Mouse (Mus musculus) CD4-positive, CD25-positive, alpha-beta regulatory T cell, adult 2 months (primary cell): ENCODE results near the gene Tmem141.

Experiments
- DNase-seq: peaks from one replicate; pipeline ENCODE4 v3.0.0-alpha.2; 2012; ENCODE audit warnings: low read depth, low spot score

The Tmem141 gene

GRCm38 (mm10) chr2:25621229-25622200 is at the start of gene Tmem141:
Gene Tmem141, minus strand, starts transcription at chr2:25622005.
- peak; percentile 73 for DNase-seq

- peak; percentile 69 for DNase-seq
Observed at GRCm38 (mm10) chr2:25666516-25666915, 44.7 kb upstream of the Tmem141 start.

- no peak for DNase-seq
Observed at GRCm38 (mm10) chr2:25664125-25664524, 42.3 kb upstream of the Tmem141 start.

DNA sequence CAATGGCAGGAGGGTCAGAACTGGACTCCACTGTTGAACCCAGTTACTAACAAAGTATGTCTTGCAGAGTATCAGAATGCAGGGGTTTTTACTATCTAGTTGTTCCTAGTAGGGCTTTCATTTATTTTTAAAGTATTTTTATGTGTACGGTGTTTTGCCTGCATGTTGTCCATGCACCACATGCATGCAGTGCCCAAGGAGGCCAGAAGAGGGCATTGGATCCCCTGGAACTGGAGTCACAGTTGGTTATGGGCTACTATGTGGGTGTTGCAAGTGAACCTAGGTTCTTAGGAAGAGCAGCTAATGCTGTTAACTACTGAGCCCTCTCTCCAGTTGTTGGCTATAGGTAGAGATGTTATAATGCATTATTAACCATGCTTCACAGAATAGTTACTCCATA is 41.7 kb upstream of the Tmem141 start:
- DNase-seq = peak; percentile 84

- no peak for DNase-seq
Observed at GRCm38 (mm10) chr2:25661245-25661970, 39.6 kb upstream of the Tmem141 start.

- DNase-seq = no peak
Observed at GRCm38 (mm10) chr2:25660279-25660678, 38.5 kb upstream of the Tmem141 start.

GRCm38 (mm10) chr2:25657652-25658051 is 35.8 kb upstream of the Tmem141 start, which contains the start of gene Lcn5:
Gene Lcn5, plus strand, starts transcription at chr2:25657952.
- DNase-seq = no peak

DNA sequence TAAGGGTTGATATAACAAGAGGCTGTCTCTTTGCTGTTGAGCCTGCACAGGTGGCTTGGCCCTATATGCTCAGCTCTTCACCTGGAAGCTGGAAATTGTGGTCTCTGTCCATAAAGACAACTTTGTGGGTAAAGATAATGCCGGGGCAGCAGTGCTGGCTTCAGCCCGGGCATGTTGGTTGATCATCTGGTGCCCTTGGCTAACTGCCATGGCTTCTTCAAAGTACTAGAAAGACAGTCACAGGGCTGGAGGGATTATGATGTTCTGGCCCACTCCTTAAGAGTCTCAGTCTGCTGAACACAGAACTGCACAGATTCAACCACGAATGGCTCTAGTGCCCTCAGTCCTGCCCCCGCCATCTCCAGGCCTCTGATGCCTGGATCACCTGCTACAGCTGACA is 35.4 kb upstream of the Tmem141 start:
- no peak for DNase-seq

DNA sequence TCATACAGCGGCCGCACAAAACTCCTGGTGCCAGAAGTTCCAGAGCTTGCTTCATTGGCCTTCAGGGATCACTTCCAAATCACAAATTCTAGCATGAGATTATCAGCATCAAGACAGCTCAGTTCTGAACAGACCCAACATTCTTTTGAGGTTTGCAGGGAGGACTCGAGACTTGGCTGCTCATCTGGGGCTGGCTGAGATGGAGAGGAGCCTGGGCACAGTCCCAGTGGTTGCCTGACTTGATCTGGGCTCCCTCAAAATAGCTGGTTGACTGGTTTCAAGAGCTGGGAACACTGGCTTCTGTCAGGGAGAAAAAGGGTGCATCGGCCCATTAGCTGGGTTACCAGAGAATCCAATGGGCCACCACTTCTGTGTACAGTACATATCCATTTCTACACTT is 34.9 kb upstream of the Tmem141 start:
- no peak for DNase-seq

- no peak for DNase-seq
Observed at GRCm38 (mm10) chr2:25654502-25654901, 32.7 kb upstream of the Tmem141 start.

- no peak for DNase-seq
Observed at GRCm38 (mm10) chr2:25652902-25653301, 31.1 kb upstream of the Tmem141 start, which contains the start of gene Lcn8. Gene Lcn8, plus strand, starts transcription at chr2:25653120.

- DNase-seq = peak; percentile 69
Observed at GRCm38 (mm10) chr2:25639890-25640289, 18.1 kb upstream of the Tmem141 start.

GRCm38 (mm10) chr2:25634046-25634445 is 12.2 kb upstream of the Tmem141 start:
- DNase-seq = no peak

- no peak for DNase-seq
Observed at GRCm38 (mm10) chr2:25633616-25634015, 11.8 kb upstream of the Tmem141 start.

- DNase-seq = no peak
Observed at GRCm38 (mm10) chr2:25628738-25629137, 6.9 kb upstream of the Tmem141 start.

DNA sequence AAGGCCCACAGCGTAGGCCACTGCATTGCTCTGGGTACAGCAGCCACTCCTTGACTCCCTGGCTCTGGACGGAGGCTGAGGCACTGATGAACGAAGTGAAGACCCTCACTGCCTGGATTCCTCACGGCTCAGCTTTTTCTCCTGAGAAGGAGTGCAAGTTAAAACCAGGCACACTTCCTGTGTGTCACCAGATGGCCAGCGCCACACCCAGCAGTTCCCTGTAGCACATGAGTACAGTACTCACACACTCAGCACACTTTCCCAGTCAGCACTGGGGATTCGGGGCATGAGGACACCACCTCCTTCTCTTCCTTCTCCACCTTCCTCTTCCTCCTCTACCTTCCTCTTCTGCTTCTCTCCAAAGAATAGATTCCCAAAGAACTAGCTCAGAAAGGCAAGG is 6.0 kb upstream of the Tmem141 start, which contains the start of gene Fcna:
TSS of gene Fcna (minus strand) at position 220 of the 400 bp plus-strand sequence.
- no peak for DNase-seq

GRCm38 (mm10) chr2:25625986-25626385 is 4.2 kb upstream of the Tmem141 start:
- DNase-seq = no peak

GRCm38 (mm10) chr2:25620852-25621228 is 965 bp downstream of the Tmem141 start:
- DNase-seq = no peak

DNA sequence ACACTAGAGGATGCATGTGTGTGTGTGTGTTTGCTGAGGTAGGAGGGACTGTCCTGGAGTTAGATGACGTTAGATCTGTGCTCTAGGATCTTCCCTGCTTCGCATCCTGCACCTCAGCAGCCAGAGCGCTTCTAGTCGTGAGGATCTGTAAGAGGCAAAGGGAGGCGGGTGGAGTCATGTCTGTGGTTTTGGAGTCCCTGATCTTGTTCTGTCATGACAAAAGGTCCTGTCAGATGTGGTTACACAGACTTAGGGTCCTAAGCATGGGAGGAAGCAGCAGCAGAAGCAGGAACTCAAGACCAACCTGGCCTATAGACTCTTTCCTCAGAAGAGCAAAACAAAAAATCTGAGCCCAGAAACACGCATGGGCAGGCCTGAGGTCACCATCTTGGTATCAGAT is 1.4 kb downstream of the Tmem141 start:
- peak; percentile 41 for DNase-seq

DNA sequence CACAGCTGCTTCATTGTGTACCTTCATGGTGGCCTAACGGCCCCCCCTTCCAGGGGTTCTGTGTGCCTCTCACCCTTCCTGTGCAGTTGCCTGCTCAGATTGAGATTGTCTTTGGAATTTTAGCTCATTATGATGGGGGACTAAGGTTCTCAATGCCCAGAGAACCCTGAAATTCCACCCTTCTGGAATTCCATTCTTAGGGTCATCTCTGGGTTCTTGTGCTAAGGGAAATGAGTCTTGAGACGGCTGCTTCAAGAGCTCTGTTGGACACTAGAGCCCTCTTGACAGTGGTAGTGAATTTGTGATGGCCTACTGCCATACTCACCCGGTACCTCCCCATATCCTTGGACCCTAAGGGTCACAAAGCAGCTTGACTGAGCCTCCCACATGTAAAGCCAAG is 4.2 kb downstream of the Tmem141 start, which contains the start of gene Ccdc183:
TSS of gene Ccdc183 (minus strand) at position 101 of the 400 bp plus-strand sequence.
- DNase-seq = no peak

DNA sequence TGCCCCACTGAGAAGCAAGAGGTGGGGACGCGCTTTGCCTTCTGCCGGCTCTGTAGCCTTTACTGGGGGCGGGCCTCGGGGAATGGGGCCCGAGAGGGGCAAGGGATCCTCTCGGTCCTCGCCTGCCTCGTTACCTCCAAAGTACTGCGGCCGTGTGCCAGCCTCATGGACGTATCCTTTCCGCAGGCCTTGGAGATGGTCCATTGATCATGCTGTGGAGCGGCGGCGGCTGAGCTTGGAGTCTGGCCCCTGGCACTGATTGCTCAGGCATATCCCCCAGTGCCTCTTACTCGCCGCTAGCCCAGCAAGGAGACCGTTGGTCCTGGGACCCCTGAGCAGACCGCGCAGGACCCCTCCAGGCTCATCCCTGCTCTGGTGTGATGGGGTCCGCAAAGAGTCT is 5.4 kb downstream of the Tmem141 start:
- DNase-seq = no peak

DNA sequence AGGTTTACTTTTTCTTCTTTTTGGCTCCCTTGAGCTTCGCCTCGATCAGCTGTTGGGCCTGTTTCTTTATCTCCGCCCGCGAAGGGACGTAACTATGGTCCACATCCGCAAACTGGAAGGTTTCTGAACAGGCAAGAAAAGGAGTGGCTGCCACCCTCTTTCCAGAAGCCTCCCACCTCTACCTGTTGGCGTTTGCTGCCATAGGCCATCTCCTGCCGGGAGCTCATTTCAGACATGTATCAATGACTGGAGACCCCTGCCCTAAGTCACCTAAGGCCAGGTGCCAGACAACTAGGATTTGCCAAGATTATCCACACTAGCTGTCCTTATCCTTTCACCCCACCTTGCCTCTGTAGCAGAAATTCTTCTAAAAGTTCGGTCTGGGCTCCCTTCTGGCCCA is 13.1 kb downstream of the Tmem141 start:
- DNase-seq = no peak
